Mouse (Mus musculus) G1E (cell line): Measurements from ENCODE around the gene Ube2h.

ENCODE experiments used
- CTCF ChIP-seq: IDR thresholded peaks from 2 replicates; pipeline ENCODE4 v1.5.1; 2012; ENCODE audit warnings: low read depth, low read length, inconsistent platforms, mixed read lengths
- GATA1 ChIP-seq: IDR thresholded peaks from 2 replicates; pipeline ENCODE4 v1.6.1; 2012; ENCODE audit warnings: borderline replicate concordance, low read length, inconsistent platforms, mixed read lengths
- TAL1 ChIP-seq: conservative IDR thresholded peaks from 2 replicates; pipeline ENCODE4 v1.6.1; 2012; ENCODE audit warnings: low read depth, low read length, inconsistent platforms, mixed read lengths

DNA sequence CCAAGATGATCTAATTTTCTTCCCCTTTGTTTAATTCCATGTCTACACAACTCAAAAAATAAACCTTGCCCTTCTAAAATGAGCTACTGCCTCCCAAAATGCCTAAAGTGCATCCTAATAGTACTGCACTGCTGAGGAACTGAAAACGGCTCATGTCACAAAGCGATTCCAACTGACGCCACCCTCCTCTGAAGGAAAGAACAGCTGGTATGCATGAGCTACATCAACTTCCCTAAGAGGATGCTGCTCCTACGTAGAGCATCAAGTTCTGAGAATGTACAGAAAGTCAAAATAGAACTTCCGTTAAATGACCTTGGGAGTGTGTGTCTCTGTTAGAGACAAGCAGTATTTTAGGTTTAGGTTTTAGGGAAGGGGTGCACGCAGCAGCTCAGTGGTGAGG, 45.1 kb downstream of the Ube2h start:
- TF ChIP-seq CTCF (no peak), GATA1 (no peak), TAL1 (no peak)
